Mouse (Mus musculus): Measurements from ENCODE around the gene Car1. TPM values are rescaled to one million over a fixed set of nuclear protein-coding genes. Genes with fewer than 3 reads are reported as not detected.
"Not testable (repeated sequence)": the region's sequence is repeated elsewhere in the genome, so short reads cannot be mapped to it uniquely, and the experiment has no call there.

Car1 gene
- polyA plus RNA-seq, 1 experiment from 2014 or later = not detected

DNA sequence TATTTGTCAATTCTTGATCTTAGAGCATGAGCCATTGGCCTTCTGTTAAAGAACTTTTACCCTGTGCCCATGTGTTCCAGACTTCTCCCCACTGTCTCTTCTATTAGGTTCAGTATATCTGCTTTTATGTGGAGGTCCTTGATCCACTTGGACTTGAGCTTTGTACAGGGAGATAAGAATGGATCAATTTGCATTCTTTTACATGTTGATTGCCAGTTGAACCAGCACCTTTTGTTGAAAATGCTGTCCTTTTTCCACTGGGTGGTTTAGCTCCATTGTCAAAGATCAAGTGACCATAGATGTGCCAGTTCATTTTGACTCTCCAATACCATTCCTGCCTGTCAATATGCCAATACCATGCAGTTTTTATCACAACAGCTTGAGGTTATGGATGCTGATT, 82.7 kb downstream of the Car1 start:
- not testable (repeated sequence) for H3K4me2 ChIP-seq (replicated peaks; ENCODE audit: low read depth, low read length); ATAC-seq (ENCODE audit: insufficient number of reproducible peaks, insufficient read depth, low FRiP score, low read depth); H3K4me1 ChIP-seq (ENCODE audit: control insufficient read depth, insufficient read depth, low read length); H3K4me3 ChIP-seq (ENCODE audit: low read depth, low read length); H3K9ac ChIP-seq (replicated peaks; ENCODE audit: low read depth, low read length); H3K27ac ChIP-seq (ENCODE audit: low read length); H3K9me3 ChIP-seq (ENCODE audit: control insufficient read depth, low read depth, low read length); H3K27me3 ChIP-seq (ENCODE audit: control insufficient read depth, insufficient read depth, low read length); H3K36me3 ChIP-seq (ENCODE audit: control insufficient read depth, insufficient read depth, low read length)

Other genes with a start within 250 kb of the Car1 start
- 453 and 469 TPM in 2 replicates for gene 1810022K09Rik, start 197.1 kb downstream of the Car1 start, polyA plus RNA-seq (2014; fragmentation: Nextera tagmentation; extraction: Ambion mirVana)
- gene Car13, start 166.6 kb downstream of the Car1 start, polyA plus RNA-seq (2014; fragmentation: Nextera tagmentation; extraction: Ambion mirVana) = 6.2 and 7.1 TPM in 2 replicates
- gene Car3, start 55.1 kb upstream of the Car1 start, polyA plus RNA-seq (2014; fragmentation: Nextera tagmentation; extraction: Ambion mirVana) = 7.9 and 8.8 TPM in 2 replicates
- 74.3 and 78.7 TPM in 2 replicates for gene Car2, start 77.9 kb upstream of the Car1 start, polyA plus RNA-seq (2014; fragmentation: Nextera tagmentation; extraction: Ambion mirVana)